Mouse (Mus musculus) erythroblast, embryonic 14.5 days (primary cell): Measurements from ENCODE around the gene Arnt.

Experiments
- GATA1 ChIP-seq: IDR thresholded peaks from 2 replicates; pipeline ENCODE4 v1.6.1; 2012; ENCODE audit warnings: low read length, inconsistent platforms, mixed read lengths
- TAL1 ChIP-seq: IDR thresholded peaks from 3 replicates; pipeline ENCODE4 v1.6.1; 2012; ENCODE audit warnings: low read length, inconsistent platforms, mixed read lengths

- TF ChIP-seq TAL1 = no peak
- no peak for TF ChIP-seq GATA1
Measured at GRCm38 (mm10) chr3:95490238-95490637, 56.0 kb downstream of the Arnt start.
